Mouse (Mus musculus): ENCODE measurements around the gene Ppil3. TPM values are rescaled to one million over a fixed set of nuclear protein-coding genes. Genes with fewer than 3 reads are reported as not detected.
A peak's percentile ranks its signal among the peaks of the same experiment; 100 is the strongest.

The Ppil3 gene
- polyA plus RNA-seq (2014; fragmentation: Nextera tagmentation; extraction: Ambion mirVana): 60.3 and 62.7 TPM in 2 replicates

- Histone ChIP-seq H3K9ac (replicated peaks; ENCODE audit: low read depth, low read length) (peak within 1 kb of the TSS; percentile 68), H3K4me1 (ENCODE audit: control insufficient read depth, insufficient read depth, low read length) (peaks cover 15% of the 10 kb centered on the region), H3K4me3 (ENCODE audit: low read depth, low read length) (peak within 1 kb of the TSS; percentile 61), H3K4me2 (ENCODE audit: low read depth, low read length) (peak within 1 kb of the TSS; percentile 88), H3K9me3 (ENCODE audit: control insufficient read depth, low read length) (no peaks in the 10 kb centered on the region), H3K27me3 (ENCODE audit: control insufficient read depth, insufficient read depth, low read length) (no peaks in the 10 kb centered on the region), H3K27ac (ENCODE audit: low read depth, low read length) (peak within 1 kb of the TSS; percentile 88), H3K36me3 (ENCODE audit: control insufficient read depth, insufficient read depth, low read length) (peaks cover 12% of the 10 kb centered on the region; the same call in 1 of the 2 replicates)
- peak; percentile 98 for ATAC-seq (ENCODE audit: low read depth)
- WGBS: 0% methylated on average over 33 of the region's 33 CpGs
Observed at GRCm38 (mm10) chr1:58445143-58445722, at the start of gene Ppil3, which contains the start of gene Nif3l1. Gene Ppil3 (minus strand): TSS chr1:58445486. Gene Nif3l1 (plus strand): TSS chr1:58445151.

GRCm38 (mm10) chr1:58482647-58483046 lies 37.4 kb upstream of the Ppil3 start:
- no peak for ATAC-seq (ENCODE audit: low read depth)
- Histone ChIP-seq H3K9ac (replicated peaks; ENCODE audit: low read depth, low read length) (no peak overlapping the region), H3K27ac (ENCODE audit: low read depth, low read length) (no peak overlapping the region), H3K27me3 (ENCODE audit: control insufficient read depth, insufficient read depth, low read length) (no peaks in the 10 kb centered on the region), H3K36me3 (ENCODE audit: control insufficient read depth, insufficient read depth, low read length) (peaks cover 48% of the 10 kb centered on the region), H3K9me3 (ENCODE audit: control insufficient read depth, low read length) (no peaks in the 10 kb centered on the region), H3K4me1 (ENCODE audit: control insufficient read depth, insufficient read depth, low read length) (no peaks in the 10 kb centered on the region), H3K4me3 (ENCODE audit: low read depth, low read length) (no peak overlapping the region), H3K4me2 (ENCODE audit: low read depth, low read length) (no peak overlapping the region)
- WGBS: 96% methylated on average over 4 of the region's 4 CpGs

GRCm38 (mm10) chr1:58475662-58476061 lies 30.4 kb upstream of the Ppil3 start:
- Histone ChIP-seq H3K36me3 (ENCODE audit: control insufficient read depth, insufficient read depth, low read length) (peaks cover 50% of the 10 kb centered on the region), H3K4me3 (ENCODE audit: low read depth, low read length) (no peak overlapping the region), H3K4me1 (ENCODE audit: control insufficient read depth, insufficient read depth, low read length) (no peaks in the 10 kb centered on the region), H3K27me3 (ENCODE audit: control insufficient read depth, insufficient read depth, low read length) (no peaks in the 10 kb centered on the region), H3K27ac (ENCODE audit: low read depth, low read length) (no peak overlapping the region), H3K4me2 (ENCODE audit: low read depth, low read length) (no peak overlapping the region), H3K9me3 (ENCODE audit: control insufficient read depth, low read length) (no peaks in the 10 kb centered on the region), H3K9ac (replicated peaks; ENCODE audit: low read depth, low read length) (no peak overlapping the region)
- WGBS: 95% methylated on average over 8 of the region's 8 CpGs
- ATAC-seq (ENCODE audit: low read depth): no peak

GRCm38 (mm10) chr1:58465561-58465960 lies 20.3 kb upstream of the Ppil3 start:
- WGBS: 97% methylated on average over 4 of the region's 4 CpGs
- Histone ChIP-seq H3K4me2 (ENCODE audit: low read depth, low read length) (no peak overlapping the region), H3K4me1 (ENCODE audit: control insufficient read depth, insufficient read depth, low read length) (no peaks in the 10 kb centered on the region), H3K4me3 (ENCODE audit: low read depth, low read length) (no peak overlapping the region), H3K27me3 (ENCODE audit: control insufficient read depth, insufficient read depth, low read length) (no peaks in the 10 kb centered on the region), H3K36me3 (ENCODE audit: control insufficient read depth, insufficient read depth, low read length) (peaks cover 64% of the 10 kb centered on the region), H3K9ac (replicated peaks; ENCODE audit: low read depth, low read length) (no peak overlapping the region), H3K9me3 (ENCODE audit: control insufficient read depth, low read length) (no peaks in the 10 kb centered on the region), H3K27ac (ENCODE audit: low read depth, low read length) (no peak overlapping the region)
- ATAC-seq (ENCODE audit: low read depth): no peak

- H3K9ac ChIP-seq (replicated peaks; ENCODE audit: low read depth, low read length): no peak overlapping the region
- no peak for ATAC-seq (ENCODE audit: low read depth)
- no peak overlapping the region for H3K4me2 ChIP-seq (ENCODE audit: low read depth, low read length)
- peaks cover 69% of the 10 kb centered on the region for H3K36me3 ChIP-seq (ENCODE audit: control insufficient read depth, insufficient read depth, low read length)
- no peaks in the 10 kb centered on the region for H3K4me1 ChIP-seq (ENCODE audit: control insufficient read depth, insufficient read depth, low read length)
- H3K27ac ChIP-seq (ENCODE audit: low read depth, low read length): no peak overlapping the region
- WGBS: 95% methylated on average over 4 of the region's 4 CpGs
- H3K4me3 ChIP-seq (ENCODE audit: low read depth, low read length): no peak overlapping the region
- H3K27me3 ChIP-seq (ENCODE audit: control insufficient read depth, insufficient read depth, low read length): no peaks in the 10 kb centered on the region
- H3K9me3 ChIP-seq (ENCODE audit: control insufficient read depth, low read length): no peaks in the 10 kb centered on the region
Observed at GRCm38 (mm10) chr1:58465042-58465441, 19.8 kb upstream of the Ppil3 start.

- peaks cover 61% of the 10 kb centered on the region for H3K36me3 ChIP-seq (ENCODE audit: control insufficient read depth, insufficient read depth, low read length)
- H3K9ac ChIP-seq (replicated peaks; ENCODE audit: low read depth, low read length): no peak overlapping the region
- no peaks in the 10 kb centered on the region for H3K27me3 ChIP-seq (ENCODE audit: control insufficient read depth, insufficient read depth, low read length)
- H3K27ac ChIP-seq (ENCODE audit: low read depth, low read length): no peak overlapping the region
- no peak overlapping the region for H3K4me3 ChIP-seq (ENCODE audit: low read depth, low read length)
- no peak for ATAC-seq (ENCODE audit: low read depth)
- WGBS: 76% methylated on average over 2 of the region's 2 CpGs
- no peaks in the 10 kb centered on the region for H3K9me3 ChIP-seq (ENCODE audit: control insufficient read depth, low read length)
- no peak overlapping the region for H3K4me2 ChIP-seq (ENCODE audit: low read depth, low read length)
- H3K4me1 ChIP-seq (ENCODE audit: control insufficient read depth, insufficient read depth, low read length): no peaks in the 10 kb centered on the region
Observed at GRCm38 (mm10) chr1:58463935-58464334, 18.6 kb upstream of the Ppil3 start.

- no peak for ATAC-seq (ENCODE audit: low read depth)
- no peaks in the 10 kb centered on the region for H3K9me3 ChIP-seq (ENCODE audit: control insufficient read depth, low read length)
- 98% methylated on average over 3 of the region's 3 CpGs for WGBS
- H3K36me3 ChIP-seq (ENCODE audit: control insufficient read depth, insufficient read depth, low read length): peaks cover 77% of the 10 kb centered on the region
- H3K4me3 ChIP-seq (ENCODE audit: low read depth, low read length): no peak overlapping the region
- no peak overlapping the region for H3K4me2 ChIP-seq (ENCODE audit: low read depth, low read length)
- H3K4me1 ChIP-seq (ENCODE audit: control insufficient read depth, insufficient read depth, low read length): no peaks in the 10 kb centered on the region
- no peak overlapping the region for H3K9ac ChIP-seq (replicated peaks; ENCODE audit: low read depth, low read length)
- no peak overlapping the region for H3K27ac ChIP-seq (ENCODE audit: low read depth, low read length)
- no peaks in the 10 kb centered on the region for H3K27me3 ChIP-seq (ENCODE audit: control insufficient read depth, insufficient read depth, low read length)
Observed at GRCm38 (mm10) chr1:58460566-58460965, 15.3 kb upstream of the Ppil3 start.

- ATAC-seq (ENCODE audit: low read depth): no peak
- WGBS: 87% methylated on average over 2 of the region's 2 CpGs
- H3K27me3 ChIP-seq (ENCODE audit: control insufficient read depth, insufficient read depth, low read length): no peaks in the 10 kb centered on the region
- H3K36me3 ChIP-seq (ENCODE audit: control insufficient read depth, insufficient read depth, low read length): peaks cover 69% of the 10 kb centered on the region
- H3K9me3 ChIP-seq (ENCODE audit: control insufficient read depth, low read length): no peaks in the 10 kb centered on the region
- H3K4me3 ChIP-seq (ENCODE audit: low read depth, low read length): no peak overlapping the region
- H3K4me2 ChIP-seq (ENCODE audit: low read depth, low read length): no peak overlapping the region
- no peak overlapping the region for H3K27ac ChIP-seq (ENCODE audit: low read depth, low read length)
- H3K9ac ChIP-seq (replicated peaks; ENCODE audit: low read depth, low read length): no peak overlapping the region
- no peaks in the 10 kb centered on the region for H3K4me1 ChIP-seq (ENCODE audit: control insufficient read depth, insufficient read depth, low read length)
Observed at GRCm38 (mm10) chr1:58458867-58459266, 13.6 kb upstream of the Ppil3 start.

- no peak overlapping the region for H3K9ac ChIP-seq (replicated peaks; ENCODE audit: low read depth, low read length)
- H3K4me3 ChIP-seq (ENCODE audit: low read depth, low read length): no peak overlapping the region
- WGBS: 91% methylated on average over 5 of the region's 5 CpGs
- H3K4me1 ChIP-seq (ENCODE audit: control insufficient read depth, insufficient read depth, low read length): no peaks in the 10 kb centered on the region
- H3K27ac ChIP-seq (ENCODE audit: low read depth, low read length): no peak overlapping the region
- no peak for ATAC-seq (ENCODE audit: low read depth)
- no peaks in the 10 kb centered on the region for H3K9me3 ChIP-seq (ENCODE audit: control insufficient read depth, low read length)
- peaks cover 70% of the 10 kb centered on the region for H3K36me3 ChIP-seq (ENCODE audit: control insufficient read depth, insufficient read depth, low read length)
- no peaks in the 10 kb centered on the region for H3K27me3 ChIP-seq (ENCODE audit: control insufficient read depth, insufficient read depth, low read length)
- no peak overlapping the region for H3K4me2 ChIP-seq (ENCODE audit: low read depth, low read length)
Observed at GRCm38 (mm10) chr1:58458175-58458574, 12.9 kb upstream of the Ppil3 start.

Measured in neural tube, embryonic 14.5 days (tissue).